Mouse (Mus musculus) bone marrow, adult 2 months (tissue): ENCODE results near the gene Gm10964. TPM values are rescaled to one million over a fixed set of nuclear protein-coding genes. Genes with fewer than 3 reads are reported as not detected.
"Not testable (repeated sequence)": the region's sequence is repeated elsewhere in the genome, so short reads cannot be mapped to it uniquely, and the experiment has no call there.

Source experiments
- H3K27ac ChIP-seq: fragments of 200-500 bp; 2 replicates; pipeline ENCODE4 v1.5.1; 2012; ENCODE audit warnings: low read depth, mild to moderate bottlenecking, control low read depth, inconsistent platforms, low read length; ENCODE audit not compliant: control insufficient read depth, poor library complexity, insufficient read depth
- H3K4me1 ChIP-seq: fragments of 200-500 bp; 2 replicates; pipeline ENCODE4 v1.6.1; 2011; ENCODE audit warnings: low read length; ENCODE audit not compliant: control insufficient read depth, insufficient read depth
- H3K4me3 ChIP-seq: fragments of 200-500 bp; replicated peaks from 2 replicates; pipeline ENCODE3; 2011; ENCODE audit warnings: mild to moderate bottlenecking, low read depth, low read length, control low read depth; ENCODE audit not compliant: control insufficient read depth
- CTCF ChIP-seq: fragments of 200-500 bp; IDR thresholded peaks from 2 replicates; pipeline ENCODE4 v1.5.1; 2011; ENCODE audit warnings: low read length, control low read depth; ENCODE audit not compliant: control insufficient read depth, insufficient read depth
- POLR2A ChIP-seq: fragments of 200-500 bp; IDR thresholded peaks from 2 replicates; pipeline ENCODE4 v1.6.1; 2011; ENCODE audit warnings: low read depth, mild to moderate bottlenecking, control low read depth, low read length, borderline replicate concordance; ENCODE audit not compliant: control insufficient read depth
- WGBS: fragments of 180-500 bp; shearing (Covaris S2); methylation state at CpG from one replicate; pipeline ENCODE4 v1.1.7; 2018; 5-methylcytosine and 5-hydroxymethylcytosine counted together
- polyA plus RNA-seq: library from polyadenylated mRNA; stranded (reverse); fragments of >200 nt; gene quantifications from 2 replicates; pipeline ENCODE4 v1.2.4, GENCODE M21; 2011; ENCODE audit warnings: low replicate concordance; ENCODE audit not compliant: missing spikeins, insufficient read depth, insufficient read length

The Gm10964 gene
- polyA plus RNA-seq, 1 experiment: not detected

- no peak for TF ChIP-seq CTCF
- H3K4me1 ChIP-seq: peaks cover 9% of the 10 kb centered on the region
- H3K27ac ChIP-seq: no peak overlapping the region
- 65% methylated on average over 5 of the region's 5 CpGs for WGBS
- H3K4me3 ChIP-seq: no peak overlapping the region
Measured at GRCm38 (mm10) chr3:103780777-103781176, 41.6 kb downstream of the Gm10964 start.

DNA sequence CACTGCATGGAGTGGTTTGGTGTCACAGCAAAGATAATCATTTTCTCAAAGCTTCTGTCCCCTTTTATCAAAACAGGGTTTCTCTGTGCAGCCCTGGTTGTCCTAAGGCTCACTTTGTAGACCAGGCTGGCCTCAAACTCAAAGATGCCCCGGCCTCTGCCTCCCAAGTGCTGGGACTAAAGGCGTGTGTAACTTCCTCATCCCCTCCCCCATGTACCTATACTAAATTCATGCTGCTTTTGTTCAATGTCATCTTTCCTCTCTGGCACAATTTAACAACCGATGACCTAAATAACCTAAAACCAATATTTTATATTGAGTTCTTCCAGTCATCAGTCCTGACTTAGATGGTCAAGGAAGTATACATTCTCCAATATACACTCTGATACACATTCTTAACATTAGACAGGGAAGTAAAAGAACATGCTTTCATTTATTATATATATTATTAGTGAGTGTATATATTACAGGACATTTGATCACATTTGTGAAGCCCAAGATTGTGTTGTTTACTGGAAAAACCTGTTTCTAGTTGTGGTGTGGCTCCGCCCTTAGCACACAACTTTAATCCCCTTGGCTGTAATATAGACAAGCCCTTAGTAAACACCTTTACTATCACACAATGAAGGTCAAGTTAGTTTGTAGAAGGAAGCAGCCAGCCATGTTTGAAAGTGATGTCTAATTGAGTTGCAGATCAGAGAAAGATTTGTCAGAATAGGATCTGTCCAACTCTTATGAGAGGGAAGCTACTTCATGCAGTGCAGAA is 43.9 kb downstream of the Gm10964 start:
- Histone ChIP-seq H3K4me3 (no peak overlapping the region), H3K27ac (peak overlapping the region; percentile 19; the same call in 1 of the 2 replicates), H3K4me1 (peaks cover 10% of the 10 kb centered on the region)
- WGBS: 28% methylated on average over 4 of the region's 4 CpGs
- TF ChIP-seq POLR2A (no peak), CTCF (no peak)

DNA sequence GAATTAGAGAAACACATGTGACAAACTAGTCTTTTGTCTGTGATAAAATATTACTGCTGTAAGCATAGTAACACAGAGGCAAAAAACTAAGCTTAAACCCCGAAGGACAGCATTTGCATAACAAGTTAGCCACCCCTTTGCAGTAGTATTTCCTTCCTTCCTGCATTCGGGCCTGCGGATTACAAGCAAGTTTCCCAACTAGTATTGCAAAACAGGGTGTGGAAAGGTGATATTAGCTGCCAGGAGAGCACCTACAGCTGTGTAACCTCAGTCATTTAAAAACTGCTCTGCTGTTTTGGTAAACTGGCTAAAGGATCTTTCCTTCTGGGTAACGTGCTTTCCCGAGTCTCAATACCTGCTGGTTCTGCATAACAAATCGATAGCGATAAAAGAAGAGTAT is 48.1 kb downstream of the Gm10964 start:
- 13% methylated on average over 7 of the region's 7 CpGs for WGBS
- Histone ChIP-seq H3K4me3 (no peak overlapping the region), H3K27ac (no peak overlapping the region), H3K4me1 (peaks cover 1% of the 10 kb centered on the region)
- TF ChIP-seq POLR2A: no peak

- Histone ChIP-seq H3K27ac (peak overlapping the region; percentile 2; the same call in 1 of the 2 replicates), H3K4me3 (peak overlapping the region; percentile 50), H3K4me1 (peaks cover 5% of the 10 kb centered on the region; the same call in 1 of the 2 replicates)
- TF ChIP-seq CTCF: no peak
- TF ChIP-seq POLR2A: no peak
- WGBS: 45% methylated on average over 7 of the region's 7 CpGs
Measured at GRCm38 (mm10) chr3:103789096-103789495, 49.9 kb downstream of the Gm10964 start.

DNA sequence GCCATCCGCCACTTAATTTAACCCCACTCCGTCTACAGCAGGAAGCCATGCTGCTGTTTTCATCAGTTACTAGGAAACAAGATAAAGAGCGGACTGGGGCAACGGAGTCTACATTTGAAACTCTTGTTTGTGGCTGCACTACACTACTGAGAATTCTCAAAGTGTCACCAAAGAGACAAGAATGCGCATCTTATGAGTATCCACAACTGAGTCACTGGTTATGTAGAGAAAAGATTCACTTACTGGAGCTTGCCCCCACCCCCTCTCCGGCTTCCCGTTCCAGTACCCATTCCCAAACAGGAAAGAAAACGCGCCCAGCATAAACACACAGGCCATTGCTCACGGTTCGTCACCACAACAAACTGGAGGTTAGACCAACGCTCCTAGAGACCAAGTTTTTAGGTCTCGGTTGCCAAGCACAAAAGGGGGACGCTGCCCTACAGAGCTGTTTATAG is 50.8 kb downstream of the Gm10964 start:
- Histone ChIP-seq H3K4me3 (peak overlapping the region; percentile 100), H3K4me1 (peaks cover 7% of the 10 kb centered on the region; the same call in 1 of the 2 replicates), H3K27ac (peak overlapping the region; percentile 98)
- TF ChIP-seq POLR2A: no peak
- no peak for TF ChIP-seq CTCF
- WGBS: under 1% methylated on average over 14 of the region's 14 CpGs

DNA sequence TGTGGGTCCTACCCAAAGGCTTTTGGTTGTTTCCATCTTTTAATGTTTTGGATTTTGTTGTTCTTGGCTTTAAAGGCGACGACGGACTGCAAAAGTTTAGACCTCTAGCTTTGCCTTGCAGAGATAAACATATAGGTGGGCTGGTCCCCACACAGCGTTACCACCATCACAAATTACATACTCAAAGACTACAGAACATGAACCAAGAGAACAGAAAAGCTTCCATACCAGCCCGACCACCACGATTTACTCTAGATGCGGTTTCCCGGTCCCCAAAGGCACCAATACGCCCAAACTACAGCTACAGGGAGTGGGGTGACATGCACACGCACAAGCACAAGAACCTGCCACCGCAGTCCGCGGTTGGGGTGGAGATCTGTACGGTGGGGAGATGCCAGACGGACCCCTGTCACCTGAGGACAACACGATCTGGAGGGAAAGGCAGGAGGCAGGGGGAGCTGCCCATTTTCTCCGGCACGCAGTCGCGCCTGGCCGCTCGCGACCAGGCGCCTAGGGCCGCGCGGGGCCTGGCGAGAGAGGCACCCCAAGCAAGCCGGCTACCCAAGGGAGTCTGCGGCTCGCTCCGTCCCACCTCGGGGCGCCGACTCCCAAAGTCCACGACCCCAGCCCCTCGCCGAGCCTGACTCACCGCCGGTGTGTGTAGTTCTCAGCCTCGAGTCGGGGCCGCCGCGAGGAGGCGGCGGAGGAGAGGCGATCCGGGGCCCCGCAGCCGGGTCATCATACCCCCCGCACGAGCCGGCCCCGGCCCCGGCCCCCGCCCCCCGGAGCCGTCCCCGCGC is 51.4 kb downstream of the Gm10964 start:
- peaks cover 7% of the 10 kb centered on the region; the same call in 1 of the 2 replicates for H3K4me1 ChIP-seq
- under 1% methylated on average over 59 of the region's 61 CpGs for WGBS

DNA sequence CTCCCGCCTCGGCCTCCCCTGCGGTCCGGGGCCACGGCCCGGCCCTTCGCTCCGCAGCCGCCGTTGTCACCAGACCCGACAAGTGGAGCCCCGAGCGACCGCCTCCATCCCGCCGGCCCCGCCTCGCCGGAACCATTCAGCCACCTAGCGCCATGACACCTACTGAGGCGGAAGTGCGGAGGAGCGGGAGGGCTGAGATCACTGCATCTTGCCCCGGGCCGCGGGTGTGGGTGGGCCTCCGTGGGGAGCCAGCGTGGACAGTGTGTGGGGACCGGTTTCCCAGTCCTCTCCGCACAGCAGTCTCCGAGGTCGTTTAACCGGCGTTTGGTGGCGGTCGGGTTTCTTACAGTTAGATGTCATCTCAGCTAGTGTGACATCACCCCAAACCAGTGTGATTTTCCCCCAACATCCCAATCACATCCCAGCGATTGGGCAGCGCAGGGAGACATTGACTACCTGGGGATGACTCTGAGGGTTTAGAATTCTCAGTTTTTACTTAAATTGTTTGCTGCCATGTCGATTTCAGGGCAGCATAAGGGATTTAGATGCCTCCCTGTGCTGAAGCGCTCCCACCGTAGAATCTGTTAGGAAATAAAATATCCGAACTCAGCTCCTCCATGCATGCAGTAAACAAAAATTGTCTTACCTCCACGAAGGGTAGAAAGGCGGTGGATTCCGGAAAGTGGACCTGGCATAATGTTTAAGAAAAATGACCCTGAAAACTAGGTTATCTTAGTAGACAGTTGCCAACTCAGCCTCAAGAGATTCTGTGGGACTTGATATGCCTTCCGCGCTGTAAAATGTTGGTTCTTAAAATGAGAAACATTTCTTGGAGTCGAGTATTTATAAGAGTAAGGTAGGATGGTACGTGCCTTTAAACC is 52.3 kb downstream of the Gm10964 start, which contains the start of gene Hipk1:
Hipk1 (minus strand) TSS at position 334 of the 881 bp plus-strand sequence.
- H3K4me1 ChIP-seq: peaks cover 6% of the 10 kb centered on the region; the same call in 1 of the 2 replicates

More for the DNA sequence above, 51.4 kb downstream of the Gm10964 start:
- peak overlapping the region; percentile 98 for H3K27ac ChIP-seq
- H3K4me3 ChIP-seq: peak overlapping the region; percentile 100
- no peak; the same call in 1 of the 2 replicates for TF ChIP-seq POLR2A
- TF ChIP-seq CTCF: no peak

DNA sequence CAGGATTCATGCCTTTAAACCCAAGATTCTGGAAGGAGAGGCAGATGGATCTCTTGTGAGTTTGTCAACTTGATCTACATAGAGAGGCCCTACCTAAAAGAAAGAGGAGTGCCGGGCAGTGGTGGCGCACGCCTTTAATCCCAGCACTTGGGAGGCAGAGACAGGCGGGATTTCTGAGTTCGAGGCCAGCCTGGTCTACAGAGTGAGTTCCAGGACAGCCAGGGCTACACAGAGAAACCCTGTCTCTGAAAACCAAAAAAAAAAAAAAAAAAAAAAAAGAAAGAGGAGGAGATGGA is 52.9 kb downstream of the Gm10964 start:
- not testable (repeated sequence) for H3K4me1 ChIP-seq, H3K4me3 ChIP-seq
- WGBS: 78% methylated on average over 5 of the region's 5 CpGs
- peak overlapping the region; percentile 30; the same call in 1 of the 2 replicates for H3K27ac ChIP-seq

More for the DNA sequence above, 52.3 kb downstream of the Gm10964 start, which contains the start of gene Hipk1:
- Histone ChIP-seq H3K4me3 (peak within 1 kb of the TSS; percentile 100), H3K27ac (peak within 1 kb of the TSS; percentile 98)
- no peak for TF ChIP-seq CTCF
- TF ChIP-seq POLR2A: peak; percentile 96
- 10% methylated on average over 49 of the region's 49 CpGs for WGBS
